In genomic region chr13:5592556-5593061, GRCm38 (mm10) we compare ENCODE assay signal across 8 mouse cellular contexts.
DNase-seq lines count a peak whose midpoint lies in the region; ATAC-seq and TF ChIP-seq lines count a peak whose summit lies in the region.

No protein-coding gene starts in this region.

- ATAC-seq in granulocyte monocyte progenitor cell, adult 5-6 weeks (replicated peaks; ENCODE audit: poor library complexity, severe bottlenecking) = peak; percentile 94
- 0 out of 2 replicates have a peak, but pooled peaks have one; percentile 47 for ATAC-seq in monocyte, adult 5-6 weeks (replicated peaks; ENCODE audit: insufficient number of reproducible peaks, low FRiP score, low TSS enrichment, poor library complexity, severe bottlenecking)
- no peak for ATAC-seq in forebrain, embryonic 15.5 days (replicated peaks)

- peak; percentile 17 for DNase-seq in layer of hippocampus, adult 11-12 months (ENCODE audit: low spot score)
- DNase-seq in layer of hippocampus, adult 2 months (ENCODE audit: low spot score in 2 of 2) = no peak
- peak; percentile 46 for DNase-seq in kidney, postnatal 14 days
- DNase-seq in right cerebral cortex, postnatal 14 days = no peak
- DNase-seq in thymus, postnatal 25 days = no peak

- H3K4me3 ChIP-seq in layer of hippocampus, adult 2 months = no peak overlapping the region
- no peak overlapping the region for H3K4me3 ChIP-seq in forebrain, embryonic 15.5 days

- WGBS in forebrain, embryonic 15.5 days = 56% methylated on average over 3 of the region's 3 CpGs

- no peaks in the 10 kb centered on the region for H3K27me3 ChIP-seq in forebrain, embryonic 15.5 days

- no peaks in the 10 kb centered on the region for H3K36me3 ChIP-seq in forebrain, embryonic 15.5 days

- TF ChIP-seq CTCF in layer of hippocampus, adult 2 months (conservative IDR thresholded peaks at IDR 0.05) = no peak

- no peaks in the 10 kb centered on the region for H3K4me1 ChIP-seq in forebrain, embryonic 15.5 days

- H3K9ac ChIP-seq in forebrain, embryonic 15.5 days (replicated peaks) = no peak overlapping the region

- no peak overlapping the region for H3K27ac ChIP-seq in layer of hippocampus, adult 2 months
- H3K27ac ChIP-seq in forebrain, embryonic 15.5 days (replicated peaks) = no peak overlapping the region

- no peak overlapping the region for H3K4me2 ChIP-seq in forebrain, embryonic 15.5 days (replicated peaks)

- no peaks in the 10 kb centered on the region for H3K9me3 ChIP-seq in forebrain, embryonic 15.5 days

Comparison
In these comparisons a context has a peak if more than half of its experiments do, and no peak if none do; other contexts are left out.
1. DNase-seq: peak in layer of hippocampus, adult 11-12 months (single experiment) and kidney, postnatal 14 days (single experiment); none in layer of hippocampus, adult 2 months (0 of 2), right cerebral cortex, postnatal 14 days (single experiment) and thymus, postnatal 25 days (single experiment).